In genomic region chr2:179095981-179096380, GRCm38 (mm10) we compare ENCODE assay signal across 23 mouse cellular contexts.
A peak's percentile ranks its signal among the peaks of the same experiment; 100 is the strongest.
DNase-seq lines count a peak whose midpoint lies in the region; ATAC-seq and TF ChIP-seq lines count a peak whose summit lies in the region.
"Had no signal": no experiment of that assay in that cellular context is flagged by ENCODE, and none has a peak within 500 bp of the region (broad histone marks: within the 10 kb centered on the region; RNA-seq: fewer than 3 reads in every experiment).

No protein-coding gene starts in this region.

- no peak for TF ChIP-seq POLR2A in thymus, adult 2 months (IDR thresholded peaks at IDR 0.05; ENCODE audit: control insufficient read depth, extremely low read depth, insufficient read depth, low read length, poor library complexity)

- no peak for DNase-seq in hindbrain, embryonic 10.5 days (ENCODE audit: low spot score)
- no peak for DNase-seq in hindbrain, postnatal 0 days (ENCODE audit: low spot score)
- DNase-seq in thymus, postnatal 0 days (ENCODE audit: low spot score), result peak; percentile 51
- DNase-seq in thymus, adult 2 months, result no peak
- DNase-seq in G1E (ENCODE audit: low spot score), result no peak
- DNase-seq in thymus, postnatal 36 days, result peak; percentile 12 to 17
- no peak for DNase-seq in cerebellum, adult 9-11 months
- no peak for DNase-seq in left cerebral cortex, adult 18-20 months (ENCODE audit: low spot score in 2 of 2)
- DNase-seq: adrenal gland, adult 2 months; adrenal gland, postnatal 10 days; adrenal gland, postnatal 25 days; B cell, adult 2 months; cerebellum, adult 11 months; cerebellum, adult 18-20 months; cerebellum, adult 8-10 months; cerebellum, postnatal 10 days; cerebellum, postnatal 25 days had no signal

- peak overlapping the region; percentile 50; the same call in 1 of the 2 replicates for H3K27ac ChIP-seq in hindbrain, embryonic 10.5 days
- H3K27ac ChIP-seq in hindbrain, postnatal 0 days, result no peak overlapping the region
- no peak overlapping the region for H3K27ac ChIP-seq in thymus, adult 2 months (ENCODE audit: control insufficient read depth, insufficient read depth, low read length)
- H3K27ac ChIP-seq: embryonic facial prominence, embryonic 10.5 days; embryonic facial prominence, embryonic 12.5 days; forebrain, embryonic 13.5 days; forebrain, embryonic 15.5 days had no signal

- no peak for TF ChIP-seq CTCF in hindbrain, postnatal 0 days (IDR thresholded peaks at IDR 0.05; ENCODE audit: low read depth)
- no peak for TF ChIP-seq CTCF in thymus, adult 2 months (IDR thresholded peaks at IDR 0.05; ENCODE audit: borderline replicate concordance, control insufficient read depth, extremely low read depth, insufficient read depth, low read length, poor library complexity)
- TF ChIP-seq CTCF in G1E (IDR thresholded peaks at IDR 0.05; ENCODE audit: low read depth, low read length), result no peak

- H3K27me3 ChIP-seq in hindbrain, embryonic 10.5 days (ENCODE audit: insufficient read depth, poor library complexity, severe bottlenecking), result no peaks in the 10 kb centered on the region
- no peaks in the 10 kb centered on the region for H3K27me3 ChIP-seq in hindbrain, postnatal 0 days (ENCODE audit: insufficient read depth, low read length)
- H3K27me3 ChIP-seq in thymus, adult 2 months (ENCODE audit: control insufficient read depth, insufficient read depth, low read length), result no peaks in the 10 kb centered on the region; the same call in 1 of the 2 replicates
- no peaks in the 10 kb centered on the region for H3K27me3 ChIP-seq in G1E (ENCODE audit: insufficient read depth, low read length)
- H3K27me3 ChIP-seq: CH12.LX; embryonic facial prominence, embryonic 12.5 days; forebrain, embryonic 13.5 days; forebrain, embryonic 15.5 days had no signal

- H3K9ac ChIP-seq in hindbrain, postnatal 0 days (replicated peaks; ENCODE audit: low read length), result no peak overlapping the region
- H3K9ac ChIP-seq: embryonic facial prominence, embryonic 12.5 days; forebrain, embryonic 13.5 days; forebrain, embryonic 15.5 days had no signal

- H3K9me3 ChIP-seq in hindbrain, embryonic 10.5 days, result 0 out of 2 replicates have a peak, but pooled peaks cover 4% of the 10 kb centered on the region
- no peaks in the 10 kb centered on the region for H3K9me3 ChIP-seq in hindbrain, postnatal 0 days (ENCODE audit: low read length)
- peaks cover 83% of the 10 kb centered on the region for H3K9me3 ChIP-seq in G1E (replicated peaks)
- H3K9me3 ChIP-seq: embryonic facial prominence, embryonic 10.5 days; embryonic facial prominence, embryonic 12.5 days; forebrain, embryonic 13.5 days; forebrain, embryonic 15.5 days had no signal

- no peak overlapping the region for H3K4me3 ChIP-seq in hindbrain, embryonic 10.5 days
- no peak overlapping the region for H3K4me3 ChIP-seq in hindbrain, postnatal 0 days (ENCODE audit: low read length)
- no peak overlapping the region for H3K4me3 ChIP-seq in thymus, adult 2 months (ENCODE audit: control insufficient read depth, insufficient read depth, low read length)
- no peak overlapping the region for H3K4me3 ChIP-seq in G1E (ENCODE audit: low read depth, low read length)
- H3K4me3 ChIP-seq: embryonic facial prominence, embryonic 10.5 days; embryonic facial prominence, embryonic 12.5 days; forebrain, embryonic 13.5 days; forebrain, embryonic 15.5 days had no signal

- H3K36me3 ChIP-seq in hindbrain, embryonic 10.5 days, result no peaks in the 10 kb centered on the region
- no peaks in the 10 kb centered on the region for H3K36me3 ChIP-seq in hindbrain, postnatal 0 days (ENCODE audit: insufficient read depth, low read length)
- H3K36me3 ChIP-seq in thymus, adult 2 months (ENCODE audit: control insufficient read depth, insufficient read depth, low read length), result no peaks in the 10 kb centered on the region
- no peaks in the 10 kb centered on the region for H3K36me3 ChIP-seq in G1E (replicated peaks)
- H3K36me3 ChIP-seq: embryonic facial prominence, embryonic 10.5 days; embryonic facial prominence, embryonic 12.5 days; forebrain, embryonic 15.5 days had no signal

- H3K4me2 ChIP-seq in hindbrain, postnatal 0 days (ENCODE audit: low read depth, low read length), result no peak overlapping the region
- H3K4me2 ChIP-seq: embryonic facial prominence, embryonic 12.5 days; forebrain, embryonic 13.5 days; forebrain, embryonic 15.5 days had no signal

- no peak for ATAC-seq in hindbrain, postnatal 0 days
- peak; percentile 10; the same call in 1 of the 2 replicates for ATAC-seq in G1E (ENCODE audit: extremely low read depth, insufficient number of reproducible peaks, low FRiP score, poor library complexity, severe bottlenecking)
- ATAC-seq: CD4-positive, CD25-positive, alpha-beta regulatory T cell, adult 4 months; forebrain, embryonic 13.5 days; forebrain, embryonic 15.5 days had no signal

- peaks cover 33% of the 10 kb centered on the region for H3K4me1 ChIP-seq in hindbrain, embryonic 10.5 days (replicated peaks)
- H3K4me1 ChIP-seq in hindbrain, postnatal 0 days (ENCODE audit: insufficient read depth, low read length), result peaks cover 9% of the 10 kb centered on the region
- H3K4me1 ChIP-seq in thymus, adult 2 months (replicated peaks; ENCODE audit: control insufficient read depth, insufficient read depth, low read length), result no peaks in the 10 kb centered on the region
- no peaks in the 10 kb centered on the region for H3K4me1 ChIP-seq in G1E (ENCODE audit: insufficient read depth, low read depth, low read length)
- H3K4me1 ChIP-seq: embryonic facial prominence, embryonic 12.5 days had no signal

- 94% methylated on average over 3 of the region's 3 CpGs for WGBS in hindbrain, embryonic 10.5 days
- 93% methylated on average over 3 of the region's 3 CpGs for WGBS in hindbrain, postnatal 0 days
- 23% methylated on average over 3 of the region's 3 CpGs for WGBS in thymus, adult 2 months

Comparison
In these comparisons a context has a peak if more than half of its experiments do, and no peak if none do; other contexts are left out.
1. DNase-seq: peak in thymus, postnatal 0 days (single experiment) and thymus, postnatal 36 days (2 of 2); none in hindbrain, embryonic 10.5 days (single experiment), hindbrain, postnatal 0 days (single experiment), thymus, adult 2 months (single experiment), G1E (single experiment), cerebellum, adult 9-11 months (single experiment) and left cerebral cortex, adult 18-20 months (0 of 2).